Mouse (Mus musculus) pancreas, adult 10 weeks (tissue): Measurements from ENCODE around the gene Defb9. TPM values are rescaled to one million over a fixed set of nuclear protein-coding genes. Genes with fewer than 3 reads are reported as not detected.

Experiments used
- polyA plus RNA-seq: library from polyadenylated mRNA; stranded (reverse); fragments of 350-450 nt; fragmentation: Illumina TruSeq; extraction: RNeasy Lipid Tissue Mini Kit (QIAGEN cat#74804); gene quantifications from one replicate; pipeline ENCODE4 v1.2.3, GENCODE M21; 2015; ENCODE audit warnings: low read depth, low replicate concordance; ENCODE audit not compliant: insufficient read depth

Gene Defb9
- not detected for polyA plus RNA-seq

DNA sequence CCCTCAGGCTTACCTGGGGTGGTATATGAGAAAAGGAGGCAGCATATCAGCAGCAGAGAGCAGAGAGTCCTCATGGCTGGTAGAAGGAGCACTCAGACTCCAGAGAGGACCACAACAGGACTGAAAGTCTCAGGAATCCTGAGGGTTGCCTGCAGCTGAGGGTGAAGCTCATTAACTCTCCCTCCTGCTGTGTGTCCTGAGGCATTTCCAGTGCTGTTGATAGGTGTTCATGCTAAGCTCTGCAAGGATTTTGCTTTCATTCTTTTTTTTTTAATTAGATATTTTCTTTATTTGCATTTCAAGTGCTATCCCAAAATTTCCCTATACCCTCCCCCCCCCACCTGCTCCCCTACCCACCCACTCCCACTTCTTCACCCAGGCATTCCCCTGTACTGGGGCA is at the start of gene Defb9:
Gene Defb9 (minus strand): TSS at position 101 of the 400 bp plus-strand sequence.

DNA sequence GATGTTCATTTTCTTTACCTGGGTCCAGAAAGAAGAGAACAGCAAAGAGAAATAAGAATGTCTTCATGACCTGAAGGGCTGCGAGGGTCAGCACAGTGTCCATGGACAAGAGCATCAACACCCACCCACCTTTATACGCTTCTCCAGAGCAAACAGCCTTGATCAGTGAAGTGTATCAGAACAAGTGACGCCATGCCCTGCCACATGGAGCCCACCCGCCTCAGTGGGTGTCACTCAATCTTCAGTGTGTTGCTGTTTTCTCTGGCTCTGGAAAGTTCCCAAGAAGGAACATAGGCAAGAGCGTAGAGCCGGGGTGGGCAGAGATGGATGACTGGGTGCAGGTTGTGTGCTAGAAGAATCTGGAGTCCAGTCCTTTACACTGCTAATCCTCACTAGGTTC is 47.4 kb upstream of the Defb9 start, which contains the start of gene Defb15:
Gene Defb15 (minus strand): TSS at position 101 of the 400 bp plus-strand sequence.

DNA sequence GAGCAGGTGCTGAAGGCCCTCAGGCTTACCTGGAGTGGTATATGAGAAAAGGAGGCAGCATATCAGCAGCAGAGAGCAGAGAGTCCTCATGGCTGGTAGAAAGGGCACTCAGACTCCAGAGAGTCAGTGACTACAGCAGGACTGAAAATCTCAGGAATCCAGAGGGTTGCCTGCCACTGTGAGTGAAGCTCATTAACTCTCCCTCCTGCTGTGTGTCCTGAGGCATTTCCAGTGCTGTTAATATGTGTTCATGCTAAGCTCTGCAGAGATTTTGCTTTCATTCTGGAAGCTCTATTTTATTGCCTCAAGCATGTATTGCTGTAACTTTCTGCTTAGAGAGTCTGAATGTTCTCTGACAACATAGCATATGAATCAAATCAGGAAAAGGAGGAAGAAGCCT is 21.1 kb upstream of the Defb9 start, which contains the start of gene Defb11:
Gene Defb11 (minus strand): TSS at position 123 of the 400 bp plus-strand sequence.

DNA sequence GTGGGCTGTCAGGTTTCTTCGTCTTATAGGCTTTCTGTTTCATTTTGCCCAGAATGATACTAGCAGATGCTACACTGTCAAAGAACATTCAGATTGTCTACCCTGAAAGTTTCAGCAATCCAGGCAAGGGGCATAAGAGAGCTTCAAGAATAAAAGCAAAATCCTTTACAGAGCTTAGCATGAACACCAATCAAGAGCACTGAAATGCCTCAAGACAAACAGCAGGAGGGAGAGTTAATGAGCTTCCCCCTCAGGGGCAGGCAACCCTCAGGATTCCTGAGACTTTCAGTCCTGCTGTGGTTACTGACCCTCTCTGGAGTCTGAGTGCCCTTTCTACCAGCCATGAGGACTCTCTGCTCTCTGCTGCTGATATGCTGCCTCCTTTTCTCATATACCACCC is 26.6 kb downstream of the Defb9 start, which contains the start of gene Defb10:
Gene Defb10 (plus strand): TSS at position 316 of the 400 bp plus-strand sequence.

Other genes with a start within 250 kb of the Defb9 start
- gene Defa17, start 229.6 kb downstream of the Defb9 start, polyA plus RNA-seq: not detected
- not detected for gene Defa34, start 219.6 kb downstream of the Defb9 start, polyA plus RNA-seq
- gene AY761184, start 181.8 kb downstream of the Defb9 start, polyA plus RNA-seq: not detected
- gene Defa24, start 150.9 kb downstream of the Defb9 start, polyA plus RNA-seq: not detected
- not detected for gene Defb50, start 61.9 kb downstream of the Defb9 start, polyA plus RNA-seq
- not detected for gene Defb2, start 45.5 kb downstream of the Defb9 start, polyA plus RNA-seq
- gene Defb10, start 26.5 kb downstream of the Defb9 start, polyA plus RNA-seq: not detected
- not detected for gene Defb11, start 21.0 kb upstream of the Defb9 start, polyA plus RNA-seq
- gene Defb15, start 47.3 kb upstream of the Defb9 start, polyA plus RNA-seq: not detected
- gene Defb35, start 52.9 kb upstream of the Defb9 start, polyA plus RNA-seq: not detected
- gene Defb13, start 61.3 kb upstream of the Defb9 start, polyA plus RNA-seq: not detected
- gene Fam90a1a, start 73.3 kb upstream of the Defb9 start, polyA plus RNA-seq: not detected
- not detected for gene Ccdc70, start 84.4 kb upstream of the Defb9 start, polyA plus RNA-seq
- 0.17 TPM for gene Atp7b, start 174.9 kb upstream of the Defb9 start, polyA plus RNA-seq
- gene Alg11, start 175.3 kb upstream of the Defb9 start, polyA plus RNA-seq: 2.9 TPM
- not detected for gene Nek5, start 239.6 kb upstream of the Defb9 start, polyA plus RNA-seq